Mouse (Mus musculus) spleen, adult 2 months (tissue): ENCODE data around the gene Obox2.
"Not testable (repeated sequence)": the region's sequence is repeated elsewhere in the genome, so short reads cannot be mapped to it uniquely, and the experiment has no call there.

ENCODE experiments used
- CTCF ChIP-seq: fragments of 200-500 bp; IDR thresholded peaks from 2 replicates; pipeline ENCODE4 v1.5.1; 2011; ENCODE audit warnings: mild to moderate bottlenecking, inconsistent platforms; ENCODE audit not compliant: insufficient read depth, insufficient read length, insufficient replicate concordance; ENCODE audit errors: extremely low read depth
- POLR2A ChIP-seq: fragments of 200-500 bp; IDR thresholded peaks from 2 replicates; pipeline ENCODE4 v1.6.1; 2011; ENCODE audit warnings: low read depth, low read length, inconsistent platforms

- TF ChIP-seq CTCF, POLR2A: not testable (repeated sequence)
Measured at GRCm38 (mm10) chr7:15388421-15388998, at the start of gene Obox2, which contains the start of gene Obox1.
